Mouse (Mus musculus) frontal cortex, postnatal 36 days (tissue): ENCODE results near the gene Apbb1ip.

Source experiments
- DNase-seq, 2 experiments: peaks; one replicate each; pipeline ENCODE4 v3.0.0; 2022; ENCODE audit warnings: low spot score in 2 of 2

Gene Apbb1ip

GRCm38 (mm10) chr2:22775681-22776080 is 1.8 kb downstream of the Apbb1ip start:
- no peak for DNase-seq

- no peak for DNase-seq
Observed at GRCm38 (mm10) chr2:22776568-22777230, 2.8 kb downstream of the Apbb1ip start.

- DNase-seq: no peak
Observed at GRCm38 (mm10) chr2:22777757-22778156, 3.9 kb downstream of the Apbb1ip start.

GRCm38 (mm10) chr2:22780884-22781283 is 7.0 kb downstream of the Apbb1ip start:
- no peak for DNase-seq

- no peak for DNase-seq
Observed at GRCm38 (mm10) chr2:22781387-22782009, 7.6 kb downstream of the Apbb1ip start.

- DNase-seq: no peak
Observed at GRCm38 (mm10) chr2:22782057-22782456, 8.2 kb downstream of the Apbb1ip start.

- no peak for DNase-seq
Observed at GRCm38 (mm10) chr2:22783137-22783638, 9.3 kb downstream of the Apbb1ip start.

GRCm38 (mm10) chr2:22784186-22784585 is 10.3 kb downstream of the Apbb1ip start:
- DNase-seq: no peak

- no peak for DNase-seq
Observed at GRCm38 (mm10) chr2:22784771-22785170, 10.9 kb downstream of the Apbb1ip start.

GRCm38 (mm10) chr2:22788658-22789057 is 14.8 kb downstream of the Apbb1ip start:
- DNase-seq: no peak

GRCm38 (mm10) chr2:22789576-22789975 is 15.7 kb downstream of the Apbb1ip start:
- DNase-seq: no peak

- no peak for DNase-seq
Observed at GRCm38 (mm10) chr2:22790435-22790834, 16.5 kb downstream of the Apbb1ip start.

GRCm38 (mm10) chr2:22795087-22795486 is 21.2 kb downstream of the Apbb1ip start:
- DNase-seq: no peak

GRCm38 (mm10) chr2:22796487-22796886 is 22.6 kb downstream of the Apbb1ip start:
- no peak for DNase-seq

GRCm38 (mm10) chr2:22799430-22800041 is 25.6 kb downstream of the Apbb1ip start:
- no peak for DNase-seq

GRCm38 (mm10) chr2:22805589-22805988 is 31.7 kb downstream of the Apbb1ip start:
- DNase-seq: no peak

- no peak for DNase-seq
Observed at GRCm38 (mm10) chr2:22806576-22806975, 32.7 kb downstream of the Apbb1ip start.

- DNase-seq: no peak
Observed at GRCm38 (mm10) chr2:22807312-22807711, 33.4 kb downstream of the Apbb1ip start.

- DNase-seq: no peak
Observed at GRCm38 (mm10) chr2:22810851-22811250, 37.0 kb downstream of the Apbb1ip start.

- DNase-seq: no peak
Observed at GRCm38 (mm10) chr2:22811466-22811865, 37.6 kb downstream of the Apbb1ip start.

GRCm38 (mm10) chr2:22813921-22814320 is 40.0 kb downstream of the Apbb1ip start:
- DNase-seq: no peak

- no peak for DNase-seq
Observed at GRCm38 (mm10) chr2:22815674-22816073, 41.8 kb downstream of the Apbb1ip start.

GRCm38 (mm10) chr2:22816231-22816630 is 42.3 kb downstream of the Apbb1ip start:
- no peak for DNase-seq
